Mouse (Mus musculus) hindbrain, embryonic 14.5 days (tissue): Measurements from ENCODE around the gene Usp38. TPM values are rescaled to one million over a fixed set of nuclear protein-coding genes. Genes with fewer than 3 reads are reported as not detected.

Experiments
- ATAC-seq: fragments of 200-750 bp; cut with Nextera tagmentation; 2 replicates; pipeline ENCODE4 v1.8.0; 2017; ENCODE audit warnings: moderate number of reproducible peaks, mild to moderate bottlenecking, moderate TSS enrichment, moderate library complexity; ENCODE audit not compliant: low FRiP score
- DNase-seq: peaks from one replicate; pipeline ENCODE4 v3.0.0-alpha.2; 2015; ENCODE audit warnings: low spot score
- H3K27ac ChIP-seq: fragments of 300-500 bp; sonication (generic); 2 replicates; pipeline ENCODE4 v1.5.1; 2014; ENCODE audit warnings: mild to moderate bottlenecking, moderate library complexity
- H3K27me3 ChIP-seq: fragments of 300-500 bp; sonication (generic); 2 replicates; pipeline ENCODE4 v1.6.1; 2014; ENCODE audit warnings: mild to moderate bottlenecking, low read length, mixed read lengths; ENCODE audit not compliant: control insufficient read depth, insufficient read depth
- H3K36me3 ChIP-seq: fragments of 300-500 bp; sonication (generic); replicated peaks from 2 replicates; pipeline ENCODE4 v1.6.1; 2014; ENCODE audit not compliant: control insufficient read depth, insufficient read depth
- H3K4me1 ChIP-seq: fragments of 300-500 bp; sonication (generic); replicated peaks from 2 replicates; pipeline ENCODE4 v1.6.1; 2014; ENCODE audit warnings: antibody characterized with exemption, low read length, mixed read lengths; ENCODE audit not compliant: control insufficient read depth, insufficient read depth
- H3K4me2 ChIP-seq: fragments of 300-500 bp; sonication (generic); replicated peaks from 2 replicates; pipeline ENCODE4 v1.6.1; 2014; ENCODE audit warnings: mild to moderate bottlenecking, moderate library complexity
- H3K4me3 ChIP-seq: fragments of 300-500 bp; sonication (generic); replicated peaks from 2 replicates; pipeline ENCODE4 v1.5.1; 2014; ENCODE audit warnings: mild to moderate bottlenecking, low read length
- H3K9ac ChIP-seq: fragments of 300-500 bp; sonication (generic); 2 replicates; pipeline ENCODE4 v1.6.1; 2014
- H3K9me3 ChIP-seq: fragments of 300-500 bp; sonication (generic); 2 replicates; pipeline ENCODE4 v1.6.1; 2016; ENCODE audit warnings: low read length; ENCODE audit not compliant: control insufficient read depth
- WGBS: fragments of 180-500 bp; shearing (Covaris S2); extraction: QIAGEN DNeasy Blood & Tissue Kit; methylation state at CpG from one replicate; pipeline ENCODE4 v1.1.7; 2014; 5-methylcytosine and 5-hydroxymethylcytosine counted together
- polyA plus RNA-seq: library from polyadenylated mRNA; unstranded; fragments of >200 nt; fragmentation: Nextera tagmentation; extraction: Ambion mirVana; gene quantifications from 2 replicates; pipeline ENCODE4 v1.2.1, GENCODE M21; 2014

Usp38 gene
- polyA plus RNA-seq, 1 experiment from 2014 or later: 24.7 TPM

DNA sequence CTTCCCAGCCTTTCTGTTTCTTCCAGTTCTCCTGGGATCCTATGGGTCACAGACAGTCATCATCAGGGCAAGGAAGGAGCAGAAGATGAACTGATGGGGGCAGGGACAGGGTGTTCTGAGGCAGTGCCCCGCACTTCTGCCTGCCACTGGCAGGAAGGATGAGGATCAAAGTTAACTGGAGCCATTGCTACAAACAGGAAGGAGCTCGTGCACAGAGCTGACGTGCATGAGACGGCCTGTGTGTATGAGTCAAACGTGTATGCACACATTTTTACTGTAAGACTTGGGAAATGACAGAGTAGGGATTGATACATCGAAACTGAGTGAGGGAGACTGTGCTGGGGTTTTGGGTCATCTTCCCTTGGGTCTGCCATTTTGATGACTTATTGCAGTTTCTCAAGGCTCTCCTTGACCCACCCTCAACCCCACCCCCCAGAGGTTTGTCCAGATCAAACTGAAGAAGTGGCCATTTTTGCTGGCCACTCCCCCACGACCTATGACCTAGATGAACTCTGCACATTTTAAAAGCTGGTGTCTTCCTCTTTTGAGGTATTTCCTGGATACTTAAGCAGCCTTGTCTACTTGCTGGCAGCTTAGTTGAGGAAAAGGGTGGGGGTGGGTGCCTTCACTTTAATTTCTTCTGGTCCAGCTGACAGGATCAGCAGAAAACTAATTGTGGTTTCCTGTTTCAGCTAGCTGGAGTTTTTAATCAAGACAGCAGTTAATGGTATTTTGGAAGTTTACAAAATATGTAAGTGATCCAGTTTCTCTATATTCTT is 66.1 kb downstream of the Usp38 start:
- no peaks in the 10 kb centered on the region for H3K9me3 ChIP-seq
- no peak overlapping the region for H3K4me2 ChIP-seq
- ATAC-seq (no peak), DNase-seq (no peak)
- no peaks in the 10 kb centered on the region; the same call in 1 of the 2 replicates for H3K4me1 ChIP-seq
- H3K36me3 ChIP-seq: no peaks in the 10 kb centered on the region
- H3K9ac ChIP-seq: no peak overlapping the region
- WGBS: 90% methylated on average over 7 of the region's 7 CpGs
- no peaks in the 10 kb centered on the region for H3K27me3 ChIP-seq
- no peak overlapping the region for H3K27ac ChIP-seq
- no peak overlapping the region for H3K4me3 ChIP-seq

- WGBS: 85% methylated on average over 3 of the region's 3 CpGs
- no peaks in the 10 kb centered on the region for H3K36me3 ChIP-seq
- no peak for DNase-seq
- H3K9ac ChIP-seq: no peak overlapping the region
- no peak overlapping the region for H3K4me2 ChIP-seq
- no peak for ATAC-seq
- H3K9me3 ChIP-seq: no peaks in the 10 kb centered on the region
- no peak overlapping the region for H3K4me3 ChIP-seq
- H3K27me3 ChIP-seq: no peaks in the 10 kb centered on the region
- no peak overlapping the region for H3K27ac ChIP-seq
- H3K4me1 ChIP-seq: no peaks in the 10 kb centered on the region
Observed at GRCm38 (mm10) chr8:80943742-80944141, 71.0 kb downstream of the Usp38 start.

GRCm38 (mm10) chr8:80941621-80942020 is 73.1 kb downstream of the Usp38 start:
- Histone ChIP-seq H3K4me1 (no peaks in the 10 kb centered on the region), H3K9ac (no peak overlapping the region), H3K4me3 (no peak overlapping the region), H3K9me3 (no peaks in the 10 kb centered on the region), H3K36me3 (no peaks in the 10 kb centered on the region), H3K4me2 (no peak overlapping the region), H3K27ac (no peak overlapping the region), H3K27me3 (no peaks in the 10 kb centered on the region)
- DNase-seq (no peak), ATAC-seq (no peak)
- WGBS: 90% methylated on average over 3 of the region's 3 CpGs

- H3K27me3 ChIP-seq: no peaks in the 10 kb centered on the region
- no peaks in the 10 kb centered on the region for H3K4me1 ChIP-seq
- H3K27ac ChIP-seq: no peak overlapping the region
- ATAC-seq: no peak
- no peaks in the 10 kb centered on the region for H3K9me3 ChIP-seq
- WGBS: 67% methylated on average over 15 of the region's 15 CpGs
- no peak overlapping the region for H3K4me3 ChIP-seq
- H3K36me3 ChIP-seq: no peaks in the 10 kb centered on the region
- H3K9ac ChIP-seq: no peak overlapping the region
- no peak for DNase-seq
- no peak overlapping the region for H3K4me2 ChIP-seq
Observed at GRCm38 (mm10) chr8:80937814-80938650, 76.7 kb downstream of the Usp38 start.

Other genes with a start within 250 kb of the Usp38 start
- 16.3 and 16.6 TPM in 2 replicates for gene Gab1, start 134.4 kb downstream of the Usp38 start, polyA plus RNA-seq